29 mouse cellular contexts compared by ENCODE assay signal in the genomic region with DNA sequence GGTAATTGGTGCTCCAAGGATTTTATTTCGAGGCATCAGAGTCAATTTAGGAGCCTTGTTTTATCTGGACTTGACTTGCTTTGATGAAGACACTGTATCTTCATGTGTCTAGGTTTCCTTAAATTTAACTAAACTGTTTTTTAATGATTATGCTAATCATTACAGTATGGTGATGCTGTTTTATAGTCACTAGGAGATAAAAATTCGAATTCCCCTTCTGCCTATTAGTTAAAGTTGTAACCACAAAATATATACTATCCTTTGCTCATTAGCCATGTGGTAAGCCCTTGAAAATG.
A peak's percentile ranks its signal among the peaks of the same experiment; 100 is the strongest.
DNase-seq lines count a peak whose midpoint lies in the region; ATAC-seq and TF ChIP-seq lines count a peak whose summit lies in the region.
"Had no signal": no experiment of that assay in that cellular context is flagged by ENCODE, and none has a peak within 500 bp of the region (broad histone marks: within the 10 kb centered on the region; RNA-seq: fewer than 3 reads in every experiment).

No protein-coding gene starts in this region.

- no peak overlapping the region for H3K4me3 ChIP-seq in forebrain, embryonic 11.5 days (ENCODE audit: low read depth, low read length)
- H3K4me3 ChIP-seq in forebrain, embryonic 10.5 days, result no peak overlapping the region
- H3K4me3 ChIP-seq in hindbrain, embryonic 12.5 days, result no peak overlapping the region
- no peak overlapping the region for H3K4me3 ChIP-seq in midbrain, embryonic 11.5 days (ENCODE audit: low read depth, low read length)
- no peak overlapping the region for H3K4me3 ChIP-seq in midbrain, embryonic 16.5 days (ENCODE audit: low read depth, low read length)
- H3K4me3 ChIP-seq in intestine, postnatal 0 days (ENCODE audit: low read depth, low read length), result no peak overlapping the region
- H3K4me3 ChIP-seq: erythroblast, embryonic 14.5 days; heart, adult 2 months; heart, embryonic 12.5 days; kidney, embryonic 15.5 days; liver, embryonic 12.5 days; neural tube, embryonic 12.5 days had no signal

- WGBS in forebrain, embryonic 11.5 days, result 47% methylated on average over 2 of the region's 2 CpGs
- 62% methylated on average over 2 of the region's 2 CpGs for WGBS in forebrain, embryonic 10.5 days
- WGBS in hindbrain, embryonic 12.5 days, result 42% methylated on average over 2 of the region's 2 CpGs
- 57% methylated on average over 2 of the region's 2 CpGs for WGBS in midbrain, embryonic 11.5 days
- 37% methylated on average over 2 of the region's 2 CpGs for WGBS in midbrain, embryonic 16.5 days
- 39% methylated on average over 2 of the region's 2 CpGs for WGBS in intestine, postnatal 0 days

- 0 out of 2 replicates have a peak, but pooled peaks cover 6% of the 10 kb centered on the region for H3K4me1 ChIP-seq in forebrain, embryonic 11.5 days (replicated peaks; ENCODE audit: control insufficient read depth, insufficient read depth, low read length)
- H3K4me1 ChIP-seq in forebrain, embryonic 10.5 days, result peaks cover 17% of the 10 kb centered on the region
- peaks cover 8% of the 10 kb centered on the region; the same call in 1 of the 2 replicates for H3K4me1 ChIP-seq in hindbrain, embryonic 12.5 days
- peaks cover 6% of the 10 kb centered on the region; the same call in 1 of the 2 replicates for H3K4me1 ChIP-seq in midbrain, embryonic 11.5 days (ENCODE audit: control insufficient read depth, insufficient read depth, low read length)
- H3K4me1 ChIP-seq in midbrain, embryonic 16.5 days (ENCODE audit: control insufficient read depth, insufficient read depth, low read length), result 0 out of 2 replicates have a peak, but pooled peaks cover 4% of the 10 kb centered on the region
- H3K4me1 ChIP-seq in intestine, postnatal 0 days (replicated peaks; ENCODE audit: control insufficient read depth, insufficient read depth, low read length), result no peaks in the 10 kb centered on the region
- H3K4me1 ChIP-seq: heart, embryonic 12.5 days; kidney, embryonic 15.5 days; liver, embryonic 12.5 days had no signal

- H3K4me2 ChIP-seq in forebrain, embryonic 11.5 days (ENCODE audit: low read depth, low read length, severe bottlenecking), result no peak overlapping the region
- H3K4me2 ChIP-seq in hindbrain, embryonic 12.5 days (replicated peaks), result no peak overlapping the region
- H3K4me2 ChIP-seq in midbrain, embryonic 11.5 days, result no peak overlapping the region
- H3K4me2 ChIP-seq in midbrain, embryonic 16.5 days (ENCODE audit: low read length), result no peak overlapping the region
- no peak overlapping the region for H3K4me2 ChIP-seq in intestine, postnatal 0 days (replicated peaks; ENCODE audit: low read depth)
- H3K4me2 ChIP-seq: heart, embryonic 12.5 days; kidney, embryonic 15.5 days; liver, embryonic 12.5 days; neural tube, embryonic 12.5 days had no signal

- H3K27ac ChIP-seq in forebrain, embryonic 11.5 days (ENCODE audit: low read depth, low read length), result no peak overlapping the region
- no peak overlapping the region for H3K27ac ChIP-seq in forebrain, embryonic 10.5 days
- H3K27ac ChIP-seq in hindbrain, embryonic 12.5 days, result peak overlapping the region; percentile 64
- peak overlapping the region; percentile 40; the same call in 1 of the 2 replicates for H3K27ac ChIP-seq in midbrain, embryonic 11.5 days (ENCODE audit: low read depth, low read length)
- no peak overlapping the region for H3K27ac ChIP-seq in midbrain, embryonic 16.5 days (ENCODE audit: low read length)
- no peak overlapping the region for H3K27ac ChIP-seq in intestine, postnatal 0 days (ENCODE audit: low read depth, low read length)
- H3K27ac ChIP-seq: heart, adult 2 months; kidney, embryonic 15.5 days; liver, embryonic 12.5 days; macrophage; neural tube, embryonic 12.5 days had no signal

- H3K9ac ChIP-seq in forebrain, embryonic 11.5 days (ENCODE audit: low read length), result no peak overlapping the region
- no peak overlapping the region for H3K9ac ChIP-seq in hindbrain, embryonic 12.5 days
- H3K9ac ChIP-seq in midbrain, embryonic 11.5 days (ENCODE audit: low read length), result no peak overlapping the region
- H3K9ac ChIP-seq in midbrain, embryonic 16.5 days (ENCODE audit: low read depth, low read length), result no peak overlapping the region
- no peak overlapping the region for H3K9ac ChIP-seq in intestine, postnatal 0 days (ENCODE audit: low read depth, low read length)
- H3K9ac ChIP-seq: heart, embryonic 12.5 days; kidney, embryonic 15.5 days; liver, embryonic 12.5 days; liver, postnatal 0 days; neural tube, embryonic 12.5 days had no signal

- no peaks in the 10 kb centered on the region for H3K9me3 ChIP-seq in forebrain, embryonic 11.5 days (ENCODE audit: control insufficient read depth, low read length)
- H3K9me3 ChIP-seq in forebrain, embryonic 10.5 days, result no peaks in the 10 kb centered on the region
- no peaks in the 10 kb centered on the region for H3K9me3 ChIP-seq in hindbrain, embryonic 12.5 days (replicated peaks)
- no peaks in the 10 kb centered on the region for H3K9me3 ChIP-seq in midbrain, embryonic 11.5 days (ENCODE audit: control insufficient read depth, low read length)
- H3K9me3 ChIP-seq in midbrain, embryonic 16.5 days (replicated peaks; ENCODE audit: control insufficient read depth, low read length, poor library complexity, severe bottlenecking), result no peaks in the 10 kb centered on the region
- H3K9me3 ChIP-seq in intestine, postnatal 0 days (ENCODE audit: control insufficient read depth), result no peaks in the 10 kb centered on the region
- H3K9me3 ChIP-seq: heart, embryonic 12.5 days; kidney, embryonic 15.5 days; liver, embryonic 12.5 days; neural tube, embryonic 12.5 days had no signal

- ATAC-seq in forebrain, embryonic 11.5 days (replicated peaks; ENCODE audit: low FRiP score), result peak; percentile 14; the same call in 1 of the 2 replicates
- no peak; the same call in 1 of the 2 replicates for ATAC-seq in hindbrain, embryonic 12.5 days (ENCODE audit: low FRiP score)
- ATAC-seq in midbrain, embryonic 11.5 days (ENCODE audit: low FRiP score), result peak; percentile 1; the same call in 1 of the 2 replicates
- peak; percentile 58 for ATAC-seq in midbrain, embryonic 16.5 days
- ATAC-seq in intestine, postnatal 0 days, result no peak
- ATAC-seq: activated CD4-positive, CD25-positive, alpha-beta regulatory T cell, adult 4 months; inflammation-experienced regulatory T-cells, adult 6 months; liver, embryonic 12.5 days; liver, postnatal 0 days; lung, postnatal 0 days had no signal

- no peak for DNase-seq in forebrain, embryonic 11.5 days (ENCODE audit: low spot score)
- no peak for DNase-seq in forebrain, embryonic 10.5 days (ENCODE audit: extremely low spot score, low spot score)
- DNase-seq in midbrain, embryonic 11.5 days (ENCODE audit: low spot score, missing footprints), result no peak
- no peak for DNase-seq in ovary, postnatal 14 days (ENCODE audit: low spot score)
- DNase-seq: adrenal gland, adult 2 months; adrenal gland, postnatal 36 days; cerebellum, adult 2 months; cerebellum, postnatal 14 days; heart, adult 2 months; heart, postnatal 4 days; kidney, adult 18-20 months; kidney, postnatal 25 days; left cerebral cortex, postnatal 4 days; liver, postnatal 0 days; spleen, adult 18-20 months; thymus, postnatal 14 days had no signal

- no peaks in the 10 kb centered on the region for H3K36me3 ChIP-seq in forebrain, embryonic 11.5 days (ENCODE audit: control insufficient read depth, insufficient read depth, low read length)
- no peaks in the 10 kb centered on the region for H3K36me3 ChIP-seq in forebrain, embryonic 10.5 days (replicated peaks)
- H3K36me3 ChIP-seq in hindbrain, embryonic 12.5 days, result no peaks in the 10 kb centered on the region
- no peaks in the 10 kb centered on the region for H3K36me3 ChIP-seq in midbrain, embryonic 11.5 days (ENCODE audit: control insufficient read depth, insufficient read depth, low read length)
- H3K36me3 ChIP-seq in midbrain, embryonic 16.5 days (ENCODE audit: control insufficient read depth, insufficient read depth, low read length), result no peaks in the 10 kb centered on the region
- no peaks in the 10 kb centered on the region for H3K36me3 ChIP-seq in intestine, postnatal 0 days (ENCODE audit: control insufficient read depth, insufficient read depth)
- H3K36me3 ChIP-seq: heart, embryonic 12.5 days; kidney, embryonic 15.5 days; liver, embryonic 12.5 days; neural tube, embryonic 12.5 days had no signal

- no peak for TF ChIP-seq CTCF in intestine, postnatal 0 days (IDR thresholded peaks at IDR 0.05; ENCODE audit: low read depth)

- no peaks in the 10 kb centered on the region for H3K27me3 ChIP-seq in forebrain, embryonic 11.5 days (ENCODE audit: control insufficient read depth, insufficient read depth, low read length)
- no peaks in the 10 kb centered on the region for H3K27me3 ChIP-seq in forebrain, embryonic 10.5 days (ENCODE audit: poor library complexity, severe bottlenecking)
- H3K27me3 ChIP-seq in hindbrain, embryonic 12.5 days, result no peaks in the 10 kb centered on the region
- no peaks in the 10 kb centered on the region for H3K27me3 ChIP-seq in midbrain, embryonic 11.5 days (ENCODE audit: control insufficient read depth, insufficient read depth, low read length)
- H3K27me3 ChIP-seq in midbrain, embryonic 16.5 days (ENCODE audit: control insufficient read depth, insufficient read depth, low read depth, low read length), result no peaks in the 10 kb centered on the region
- no peaks in the 10 kb centered on the region for H3K27me3 ChIP-seq in intestine, postnatal 0 days (replicated peaks; ENCODE audit: control insufficient read depth, insufficient read depth, low read length)
- H3K27me3 ChIP-seq: CH12.LX; heart, embryonic 12.5 days; kidney, embryonic 15.5 days; liver, embryonic 12.5 days; neural tube, embryonic 12.5 days had no signal

Comparison
In these comparisons a context has a peak if more than half of its experiments do, and no peak if none do; other contexts are left out.
1. H3K27ac ChIP-seq: peak in hindbrain, embryonic 12.5 days (single experiment) and midbrain, embryonic 11.5 days (single experiment); none in forebrain, embryonic 11.5 days (single experiment), forebrain, embryonic 10.5 days (single experiment), midbrain, embryonic 16.5 days (single experiment) and intestine, postnatal 0 days (single experiment).
2. ATAC-seq: peak in forebrain, embryonic 11.5 days (single experiment), midbrain, embryonic 11.5 days (single experiment) and midbrain, embryonic 16.5 days (single experiment); none in hindbrain, embryonic 12.5 days (single experiment) and intestine, postnatal 0 days (single experiment).